Mouse (Mus musculus): ENCODE data around the gene Prmt6.

GRCm38 (mm10) chr3:110249891-110250838 is 633 bp downstream of the Prmt6 start:
- TF ChIP-seq POLR2A (IDR thresholded peaks at IDR 0.05; ENCODE audit: insufficient read depth, low read length) (no peak), CTCF (IDR thresholded peaks at IDR 0.05; ENCODE audit: low read depth, low read length) (no peak), EP300 (IDR thresholded peaks at IDR 0.05; ENCODE audit: insufficient read depth, low read depth, low read length) (no peak)

Measured in ES-Bruce4 (cell line).